Mouse (Mus musculus) liver, embryonic 16.5 days (tissue): ENCODE data around the gene Cstb. TPM values are rescaled to one million over a fixed set of nuclear protein-coding genes. Genes with fewer than 3 reads are reported as not detected.

Source experiments
- ATAC-seq: fragments of 200-750 bp; cut with Nextera tagmentation; 2 replicates; pipeline ENCODE4 v1.8.0; 2017; ENCODE audit warnings: low read depth, mild to moderate bottlenecking, moderate number of reproducible peaks, moderate library complexity
- H3K27ac ChIP-seq: fragments of 300-500 bp; sonication (generic); 2 replicates; pipeline ENCODE4 v1.5.1; 2014; ENCODE audit warnings: mild to moderate bottlenecking, low read length
- H3K27me3 ChIP-seq: fragments of 300-500 bp; sonication (generic); 2 replicates; pipeline ENCODE4 v1.6.1; 2014; ENCODE audit warnings: low read depth, low read length, mixed read lengths; ENCODE audit not compliant: control insufficient read depth, insufficient read depth
- H3K36me3 ChIP-seq: fragments of 300-500 bp; sonication (generic); 2 replicates; pipeline ENCODE4 v1.6.1; 2014; ENCODE audit warnings: mild to moderate bottlenecking; ENCODE audit not compliant: control insufficient read depth, insufficient read depth
- H3K4me1 ChIP-seq: fragments of 300-500 bp; sonication (generic); 2 replicates; pipeline ENCODE4 v1.6.1; 2014; ENCODE audit warnings: low read depth, low read length, mixed read lengths; ENCODE audit not compliant: control insufficient read depth
- H3K4me2 ChIP-seq: fragments of 300-500 bp; sonication (generic); 2 replicates; pipeline ENCODE4 v1.6.1; 2014; ENCODE audit warnings: low read depth, low read length, mixed read lengths
- H3K4me3 ChIP-seq: fragments of 300-500 bp; sonication (generic); 2 replicates; pipeline ENCODE4 v1.5.1; 2014; ENCODE audit warnings: low read depth, mild to moderate bottlenecking, low read length
- H3K9ac ChIP-seq: fragments of 300-500 bp; sonication (generic); 2 replicates; pipeline ENCODE4 v1.6.1; 2014; ENCODE audit warnings: low read depth, low read length
- H3K9me3 ChIP-seq: fragments of 300-500 bp; sonication (generic); replicated peaks from 2 replicates; pipeline ENCODE4 v1.6.1; 2016; ENCODE audit warnings: low read length; ENCODE audit not compliant: control insufficient read depth
- WGBS: fragments of 180-500 bp; shearing (Covaris S2); extraction: QIAGEN DNeasy Blood & Tissue Kit; methylation state at CpG from one replicate; pipeline ENCODE4 v1.1.7; 2014; ENCODE audit not compliant: insufficient replicate concordance; 5-methylcytosine and 5-hydroxymethylcytosine counted together
- polyA plus RNA-seq: library from polyadenylated mRNA; unstranded; fragments of >200 nt; fragmentation: Nextera tagmentation; extraction: Ambion mirVana; gene quantifications from 2 replicates; pipeline ENCODE4 v1.2.1, GENCODE M21; 2015

Gene Cstb
- polyA plus RNA-seq = 93.9 and 102 TPM in 2 replicates

GRCm38 (mm10) chr10:78425181-78426041 lies at the start of gene Cstb:
TSS of gene Cstb (plus strand) at chr10:78425669.
- ATAC-seq = peak; percentile 89
- WGBS = 2% methylated on average over 40 of the region's 40 CpGs
- Histone ChIP-seq H3K4me2 (peak within 1 kb of the TSS; percentile 76), H3K36me3 (peaks cover 2% of the 10 kb centered on the region; the same call in 1 of the 2 replicates), H3K4me3 (peak within 1 kb of the TSS; percentile 68), H3K9ac (peak within 1 kb of the TSS; percentile 73), H3K27ac (peak within 1 kb of the TSS; percentile 62), H3K9me3 (no peaks in the 10 kb centered on the region), H3K27me3 (no peaks in the 10 kb centered on the region), H3K4me1 (peaks cover 10% of the 10 kb centered on the region)

- no peaks in the 10 kb centered on the region; the same call in 1 of the 2 replicates for H3K9me3 ChIP-seq
- ATAC-seq = no peak
- no peak overlapping the region for H3K27ac ChIP-seq
- no peak overlapping the region for H3K4me2 ChIP-seq
- no peak overlapping the region for H3K9ac ChIP-seq
- H3K36me3 ChIP-seq = no peaks in the 10 kb centered on the region
- H3K27me3 ChIP-seq = no peaks in the 10 kb centered on the region
- no peaks in the 10 kb centered on the region for H3K4me1 ChIP-seq
- H3K4me3 ChIP-seq = no peak overlapping the region
- 85% methylated on average over 7 of the region's 7 CpGs for WGBS
These were observed 47.0 kb upstream of the Cstb start for GRCm38 (mm10) chr10:78378516-78378915.

GRCm38 (mm10) chr10:78383567-78383966 lies 41.9 kb upstream of the Cstb start:
- Histone ChIP-seq H3K9me3 (no peaks in the 10 kb centered on the region), H3K9ac (no peak overlapping the region), H3K27me3 (no peaks in the 10 kb centered on the region), H3K4me2 (no peak overlapping the region), H3K27ac (no peak overlapping the region), H3K4me1 (no peaks in the 10 kb centered on the region), H3K36me3 (no peaks in the 10 kb centered on the region), H3K4me3 (no peak overlapping the region)
- 57% methylated on average over 3 of the region's 3 CpGs for WGBS
- ATAC-seq = no peak

- Histone ChIP-seq H3K4me2 (no peak overlapping the region), H3K27ac (no peak overlapping the region), H3K4me1 (no peaks in the 10 kb centered on the region), H3K9ac (no peak overlapping the region), H3K36me3 (no peaks in the 10 kb centered on the region), H3K9me3 (no peaks in the 10 kb centered on the region), H3K27me3 (peaks cover 13% of the 10 kb centered on the region), H3K4me3 (no peak overlapping the region)
- ATAC-seq = no peak
- 56% methylated on average over 5 of the region's 5 CpGs for WGBS
These were observed 39.9 kb upstream of the Cstb start for GRCm38 (mm10) chr10:78385520-78385919.

GRCm38 (mm10) chr10:78388216-78388980 lies 37.1 kb upstream of the Cstb start:
- Histone ChIP-seq H3K9me3 (no peaks in the 10 kb centered on the region), H3K27me3 (peaks cover 26% of the 10 kb centered on the region)
- 47% methylated on average over 20 of the region's 20 CpGs for WGBS

GRCm38 (mm10) chr10:78390982-78391470 lies 34.4 kb upstream of the Cstb start:
- WGBS = 27% methylated on average over 4 of the region's 4 CpGs

More at GRCm38 (mm10) chr10:78388216-78388980, 37.1 kb upstream of the Cstb start:
- no peak overlapping the region for H3K9ac ChIP-seq
- no peak for ATAC-seq
- no peak overlapping the region for H3K27ac ChIP-seq
- no peaks in the 10 kb centered on the region for H3K36me3 ChIP-seq
- no peak overlapping the region for H3K4me2 ChIP-seq
- H3K4me3 ChIP-seq = no peak overlapping the region
- H3K4me1 ChIP-seq = peaks cover 4% of the 10 kb centered on the region

GRCm38 (mm10) chr10:78392072-78392471 lies 33.4 kb upstream of the Cstb start:
- Histone ChIP-seq H3K27ac (no peak overlapping the region), H3K4me1 (peaks cover 4% of the 10 kb centered on the region), H3K4me2 (no peak overlapping the region), H3K36me3 (no peaks in the 10 kb centered on the region), H3K27me3 (peaks cover 26% of the 10 kb centered on the region), H3K9ac (no peak overlapping the region), H3K4me3 (no peak overlapping the region), H3K9me3 (no peaks in the 10 kb centered on the region)
- peak; percentile 55; the same call in 1 of the 2 replicates for ATAC-seq
- WGBS = 2% methylated on average over 18 of the region's 18 CpGs

More at GRCm38 (mm10) chr10:78390982-78391470, 34.4 kb upstream of the Cstb start:
- H3K4me3 ChIP-seq = no peak overlapping the region
- H3K36me3 ChIP-seq = no peaks in the 10 kb centered on the region
- H3K4me1 ChIP-seq = peaks cover 4% of the 10 kb centered on the region
- no peak overlapping the region for H3K9ac ChIP-seq
- H3K9me3 ChIP-seq = no peaks in the 10 kb centered on the region
- H3K4me2 ChIP-seq = no peak overlapping the region
- H3K27ac ChIP-seq = no peak overlapping the region
- ATAC-seq = no peak
- H3K27me3 ChIP-seq = peaks cover 26% of the 10 kb centered on the region

GRCm38 (mm10) chr10:78395377-78395776 lies 30.1 kb upstream of the Cstb start:
- ATAC-seq = no peak
- Histone ChIP-seq H3K4me2 (no peak overlapping the region), H3K4me1 (peaks cover 18% of the 10 kb centered on the region), H3K4me3 (no peak overlapping the region), H3K36me3 (no peaks in the 10 kb centered on the region), H3K27ac (no peak overlapping the region), H3K27me3 (peaks cover 15% of the 10 kb centered on the region), H3K9me3 (no peaks in the 10 kb centered on the region), H3K9ac (no peak overlapping the region)
- 72% methylated on average over 3 of the region's 3 CpGs for WGBS
